Mouse (Mus musculus) embryonic facial prominence, embryonic 15.5 days (tissue): ENCODE data around the gene Cenpx. TPM values are rescaled to one million over a fixed set of nuclear protein-coding genes. Genes with fewer than 3 reads are reported as not detected.
"Not testable (repeated sequence)": the region's sequence is repeated elsewhere in the genome, so short reads cannot be mapped to it uniquely, and the experiment has no call there.

Experiments used
- ATAC-seq: fragments of 200-750 bp; cut with Nextera tagmentation; 2 replicates; pipeline ENCODE4 v1.8.0; 2017; ENCODE audit warnings: low read depth, moderate TSS enrichment; ENCODE audit not compliant: insufficient number of reproducible peaks, low FRiP score, low TSS enrichment
- H3K27ac ChIP-seq: fragments of 300-500 bp; sonication (generic); replicated peaks from 2 replicates; pipeline ENCODE4 v1.5.1; 2015; ENCODE audit warnings: mild to moderate bottlenecking, inconsistent platforms
- H3K27me3 ChIP-seq: fragments of 300-500 bp; sonication (generic); 2 replicates; pipeline ENCODE4 v1.6.1; 2015; ENCODE audit warnings: inconsistent platforms
- H3K36me3 ChIP-seq: fragments of 300-500 bp; sonication (generic); 2 replicates; pipeline ENCODE4 v1.6.1; 2015; ENCODE audit warnings: mild to moderate bottlenecking, inconsistent platforms
- H3K4me1 ChIP-seq: fragments of 300-500 bp; sonication (generic); 2 replicates; pipeline ENCODE4 v1.6.1; 2015; ENCODE audit warnings: inconsistent platforms
- H3K4me2 ChIP-seq: fragments of 300-500 bp; sonication (generic); replicated peaks from 2 replicates; pipeline ENCODE4 v1.6.1; 2015; ENCODE audit warnings: mild to moderate bottlenecking, inconsistent platforms
- H3K4me3 ChIP-seq: fragments of 300-500 bp; sonication (generic); replicated peaks from 2 replicates; pipeline ENCODE4 v1.5.1; 2015; ENCODE audit warnings: mild to moderate bottlenecking, inconsistent platforms
- H3K9ac ChIP-seq: fragments of 300-500 bp; sonication (generic); 2 replicates; pipeline ENCODE4 v1.6.1; 2015; ENCODE audit warnings: inconsistent platforms
- H3K9me3 ChIP-seq: fragments of 300-500 bp; sonication (generic); replicated peaks from 2 replicates; pipeline ENCODE4 v1.6.1; 2016; ENCODE audit warnings: inconsistent platforms
- WGBS: fragments of 180-500 bp; shearing (Covaris S2); methylation state at CpG from one replicate; pipeline ENCODE4 v1.1.7; 2015; 5-methylcytosine and 5-hydroxymethylcytosine counted together
- polyA plus RNA-seq: library from polyadenylated mRNA; unstranded; fragments of >200 nt; fragmentation: Nextera tagmentation; extraction: Ambion mirVana; gene quantifications from 2 replicates; pipeline ENCODE4 v1.2.1, GENCODE M21; 2015

The Cenpx gene
- polyA plus RNA-seq, 1 experiment from 2014 or later, result 157 TPM

- no peak for ATAC-seq
- 40% methylated on average over 6 of the region's 6 CpGs for WGBS
- no peak overlapping the region for H3K9ac ChIP-seq
- no peak overlapping the region for H3K4me2 ChIP-seq
- H3K36me3 ChIP-seq, result no peaks in the 10 kb centered on the region
- no peaks in the 10 kb centered on the region for H3K9me3 ChIP-seq
- no peak overlapping the region for H3K4me3 ChIP-seq
- peaks cover 23% of the 10 kb centered on the region for H3K4me1 ChIP-seq
- peak overlapping the region; percentile 68 for H3K27ac ChIP-seq
- H3K27me3 ChIP-seq, result no peaks in the 10 kb centered on the region
Observed at GRCm38 (mm10) chr11:120733521-120733920, 20.0 kb upstream of the Cenpx start.

- Histone ChIP-seq H3K4me2 (peak within 1 kb of the TSS; percentile 10; the same call in 1 of the 2 replicates), H3K9me3 (no peaks in the 10 kb centered on the region), H3K9ac (no peak within 1 kb of the TSS), H3K36me3 (no peaks in the 10 kb centered on the region), H3K27me3 (no peaks in the 10 kb centered on the region), H3K27ac (peak within 1 kb of the TSS; percentile 68), H3K4me3 (peak within 1 kb of the TSS; percentile 3; the same call in 1 of the 2 replicates), H3K4me1 (peaks cover 23% of the 10 kb centered on the region)
- ATAC-seq, result no peak
- WGBS, result 62% methylated on average over 12 of the region's 12 CpGs
Observed at GRCm38 (mm10) chr11:120731858-120732680, 18.5 kb upstream of the Cenpx start, which contains the start of gene Cbr2. Gene Cbr2, minus strand, starts transcription at chr11:120732114.

- no peak overlapping the region for H3K9ac ChIP-seq
- no peaks in the 10 kb centered on the region for H3K36me3 ChIP-seq
- peak overlapping the region; percentile 10; the same call in 1 of the 2 replicates for H3K4me2 ChIP-seq
- peaks cover 30% of the 10 kb centered on the region for H3K4me1 ChIP-seq
- no peaks in the 10 kb centered on the region for H3K27me3 ChIP-seq
- peak overlapping the region; percentile 65 for H3K27ac ChIP-seq
- 0 out of 2 replicates have a peak overlapping the region, but pooled peaks have one; percentile 3 for H3K4me3 ChIP-seq
- WGBS, result 86% methylated on average over 1 of the region's 1 CpGs
- ATAC-seq, result no peak
- no peaks in the 10 kb centered on the region for H3K9me3 ChIP-seq
Observed at GRCm38 (mm10) chr11:120731395-120731794, 17.9 kb upstream of the Cenpx start.

GRCm38 (mm10) chr11:120730331-120730870 lies 16.9 kb upstream of the Cenpx start:
- Histone ChIP-seq H3K9me3 (no peaks in the 10 kb centered on the region), H3K9ac (no peak overlapping the region), H3K4me1 (peaks cover 34% of the 10 kb centered on the region), H3K27ac (no peak overlapping the region), H3K36me3 (no peaks in the 10 kb centered on the region), H3K27me3 (no peaks in the 10 kb centered on the region), H3K4me2 (no peak overlapping the region), H3K4me3 (peak overlapping the region; percentile 3; the same call in 1 of the 2 replicates)
- WGBS, result 87% methylated on average over 10 of the region's 10 CpGs
- ATAC-seq, result no peak

GRCm38 (mm10) chr11:120729432-120730050 lies 16.0 kb upstream of the Cenpx start:
- H3K9me3 ChIP-seq, H3K27me3 ChIP-seq, H3K36me3 ChIP-seq, H3K9ac ChIP-seq, H3K27ac ChIP-seq, ATAC-seq: not testable (repeated sequence)
- WGBS, result 3% methylated on average over 17 of the region's 21 CpGs
- Histone ChIP-seq H3K4me1 (peaks cover 34% of the 10 kb centered on the region), H3K4me2 (peak overlapping the region; percentile 40), H3K4me3 (0 out of 2 replicates have a peak overlapping the region, but pooled peaks have one; percentile 4)

GRCm38 (mm10) chr11:120728530-120729240 lies 15.1 kb upstream of the Cenpx start:
- 71% methylated on average over 11 of the region's 11 CpGs for WGBS
- H3K9ac ChIP-seq, result no peak overlapping the region
- peaks cover 34% of the 10 kb centered on the region for H3K4me1 ChIP-seq
- no peaks in the 10 kb centered on the region for H3K9me3 ChIP-seq
- no peaks in the 10 kb centered on the region for H3K36me3 ChIP-seq
- no peaks in the 10 kb centered on the region for H3K27me3 ChIP-seq
- ATAC-seq, result no peak
- no peak overlapping the region for H3K4me2 ChIP-seq
- H3K27ac ChIP-seq, result no peak overlapping the region
- no peak overlapping the region for H3K4me3 ChIP-seq

- no peak for ATAC-seq
- H3K4me3 ChIP-seq, result no peak overlapping the region
- H3K4me2 ChIP-seq, result peak overlapping the region; percentile 93
- no peaks in the 10 kb centered on the region for H3K36me3 ChIP-seq
- WGBS, result 62% methylated on average over 12 of the region's 12 CpGs
- no peak overlapping the region for H3K27ac ChIP-seq
- no peaks in the 10 kb centered on the region for H3K9me3 ChIP-seq
- H3K9ac ChIP-seq, result no peak overlapping the region
- peaks cover 31% of the 10 kb centered on the region for H3K4me1 ChIP-seq
- no peaks in the 10 kb centered on the region for H3K27me3 ChIP-seq
Observed at GRCm38 (mm10) chr11:120727564-120727963, 14.0 kb upstream of the Cenpx start.

GRCm38 (mm10) chr11:120727169-120727527 lies 13.6 kb upstream of the Cenpx start, which contains the start of gene Dcxr:
Gene Dcxr, minus strand, starts transcription at chr11:120727281.
- peak; percentile 82 for ATAC-seq
- 1% methylated on average over 14 of the region's 14 CpGs for WGBS
- H3K4me1 ChIP-seq, result peaks cover 31% of the 10 kb centered on the region
- no peaks in the 10 kb centered on the region for H3K36me3 ChIP-seq
- peak within 1 kb of the TSS; percentile 93 for H3K4me2 ChIP-seq
- no peak within 1 kb of the TSS for H3K27ac ChIP-seq
- no peaks in the 10 kb centered on the region for H3K9me3 ChIP-seq
- peak within 1 kb of the TSS; percentile 67 for H3K4me3 ChIP-seq
- no peaks in the 10 kb centered on the region for H3K27me3 ChIP-seq
- peak within 1 kb of the TSS; percentile 45 for H3K9ac ChIP-seq

- H3K27ac ChIP-seq, result no peak overlapping the region
- peaks cover 32% of the 10 kb centered on the region for H3K4me1 ChIP-seq
- peak overlapping the region; percentile 67 for H3K4me3 ChIP-seq
- peak overlapping the region; percentile 45 for H3K9ac ChIP-seq
- no peaks in the 10 kb centered on the region for H3K36me3 ChIP-seq
- H3K9me3 ChIP-seq, result no peaks in the 10 kb centered on the region
- 19% methylated on average over 33 of the region's 36 CpGs for WGBS
- H3K27me3 ChIP-seq, result no peaks in the 10 kb centered on the region
- H3K4me2 ChIP-seq, result peak overlapping the region; percentile 93
- peak; percentile 6; the same call in 1 of the 2 replicates for ATAC-seq
Observed at GRCm38 (mm10) chr11:120726243-120727168, 13.0 kb upstream of the Cenpx start.

- H3K4me1 ChIP-seq, result peaks cover 32% of the 10 kb centered on the region
- H3K36me3 ChIP-seq, result peaks cover 10% of the 10 kb centered on the region
- ATAC-seq, result no peak
- WGBS, result 91% methylated on average over 7 of the region's 7 CpGs
- no peak overlapping the region for H3K4me2 ChIP-seq
- H3K27me3 ChIP-seq, result no peaks in the 10 kb centered on the region
- H3K9ac ChIP-seq, result no peak overlapping the region
- no peak overlapping the region for H3K27ac ChIP-seq
- H3K9me3 ChIP-seq, result no peaks in the 10 kb centered on the region
- H3K4me3 ChIP-seq, result no peak overlapping the region
Observed at GRCm38 (mm10) chr11:120723509-120723908, 10.0 kb upstream of the Cenpx start.
